Mouse (Mus musculus) midbrain, embryonic 14.5 days (tissue): ENCODE measurements around the gene Klk1. TPM values are rescaled to one million over a fixed set of nuclear protein-coding genes. Genes with fewer than 3 reads are reported as not detected.
"Not testable (repeated sequence)": the region's sequence is repeated elsewhere in the genome, so short reads cannot be mapped to it uniquely, and the experiment has no call there.

Source experiments
- ATAC-seq: fragments of 200-750 bp; cut with Nextera tagmentation; 2 replicates; pipeline ENCODE4 v1.8.0; 2017; ENCODE audit warnings: moderate number of reproducible peaks, moderate library complexity; ENCODE audit not compliant: low FRiP score, low TSS enrichment
- DNase-seq: peaks from one replicate; pipeline ENCODE4 v3.0.0-alpha.2; 2015
- H3K27ac ChIP-seq: fragments of 300-500 bp; sonication (generic); replicated peaks from 2 replicates; pipeline ENCODE4 v1.5.1; 2014; ENCODE audit warnings: mild to moderate bottlenecking, low read depth, low read length, moderate library complexity
- H3K27me3 ChIP-seq: fragments of 300-500 bp; sonication (generic); 2 replicates; pipeline ENCODE4 v1.6.1; 2014; ENCODE audit warnings: low read length, control low read depth, mixed read lengths; ENCODE audit not compliant: control insufficient read depth, insufficient read depth
- H3K36me3 ChIP-seq: fragments of 300-500 bp; sonication (generic); 2 replicates; pipeline ENCODE4 v1.6.1; 2014; ENCODE audit warnings: low read length, control low read depth; ENCODE audit not compliant: control insufficient read depth, insufficient read depth
- H3K4me1 ChIP-seq: fragments of 300-500 bp; sonication (generic); 2 replicates; pipeline ENCODE4 v1.6.1; 2014; ENCODE audit warnings: mild to moderate bottlenecking, antibody characterized with exemption, low read length, control low read depth; ENCODE audit not compliant: control insufficient read depth, insufficient read depth
- H3K4me2 ChIP-seq: fragments of 300-500 bp; sonication (generic); 2 replicates; pipeline ENCODE4 v1.6.1; 2014; ENCODE audit warnings: mild to moderate bottlenecking, low read length, moderate library complexity
- H3K4me3 ChIP-seq: fragments of 300-500 bp; sonication (generic); replicated peaks from 2 replicates; pipeline ENCODE4 v1.5.1; 2014; ENCODE audit warnings: low read depth, low read length
- H3K9ac ChIP-seq: fragments of 300-500 bp; sonication (generic); replicated peaks from 2 replicates; pipeline ENCODE4 v1.6.1; 2014; ENCODE audit warnings: mild to moderate bottlenecking, low read length, moderate library complexity
- H3K9me3 ChIP-seq: fragments of 300-500 bp; sonication (generic); 2 replicates; pipeline ENCODE4 v1.6.1; 2016; ENCODE audit warnings: low read length, control low read depth, mixed read lengths; ENCODE audit not compliant: control insufficient read depth
- WGBS: fragments of 180-500 bp; shearing (Covaris S2); extraction: QIAGEN DNeasy Blood & Tissue Kit; methylation state at CpG from one replicate; pipeline ENCODE4 v1.1.7; 2014; 5-methylcytosine and 5-hydroxymethylcytosine counted together
- polyA plus RNA-seq: library from polyadenylated mRNA; unstranded; fragments of >200 nt; fragmentation: Nextera tagmentation; extraction: Ambion mirVana; gene quantifications from 2 replicates; pipeline ENCODE4 v1.2.1, GENCODE M21; 2014

The Klk1 gene
- polyA plus RNA-seq = not detected in 2 replicates

DNA sequence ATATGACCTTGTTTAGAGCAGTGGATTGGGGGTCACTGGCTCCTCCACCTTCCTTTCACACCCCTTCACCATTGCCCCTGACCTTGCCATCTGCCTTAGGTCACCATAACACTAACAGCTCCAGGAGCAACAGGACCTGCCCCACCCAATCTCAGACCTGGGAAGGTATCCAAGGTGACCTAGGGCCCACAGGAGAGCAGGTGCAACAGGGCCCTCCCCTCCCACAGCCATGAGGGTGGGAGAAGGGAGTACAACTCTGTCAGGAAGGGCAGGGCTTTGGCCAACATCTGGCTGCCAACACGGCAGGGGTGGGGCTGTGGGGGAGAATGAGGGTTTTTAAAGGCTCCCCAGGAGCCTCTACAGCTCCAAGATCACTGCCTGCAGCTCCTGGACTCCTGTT, at the start of gene Klk1:
Gene Klk1, plus strand, starts transcription at position 285 of the 400 bp plus-strand sequence.
- no peaks in the 10 kb centered on the region for H3K4me1 ChIP-seq
- no peaks in the 10 kb centered on the region for H3K9me3 ChIP-seq
- ATAC-seq (no peak), DNase-seq (no peak)
- 36% methylated on average over 1 of the region's 1 CpGs for WGBS
- H3K27me3 ChIP-seq = no peaks in the 10 kb centered on the region
- H3K4me3 ChIP-seq = no peak within 1 kb of the TSS
- H3K27ac ChIP-seq = no peak within 1 kb of the TSS
- no peak within 1 kb of the TSS for H3K4me2 ChIP-seq
- no peak within 1 kb of the TSS for H3K9ac ChIP-seq
- no peaks in the 10 kb centered on the region for H3K36me3 ChIP-seq

DNA sequence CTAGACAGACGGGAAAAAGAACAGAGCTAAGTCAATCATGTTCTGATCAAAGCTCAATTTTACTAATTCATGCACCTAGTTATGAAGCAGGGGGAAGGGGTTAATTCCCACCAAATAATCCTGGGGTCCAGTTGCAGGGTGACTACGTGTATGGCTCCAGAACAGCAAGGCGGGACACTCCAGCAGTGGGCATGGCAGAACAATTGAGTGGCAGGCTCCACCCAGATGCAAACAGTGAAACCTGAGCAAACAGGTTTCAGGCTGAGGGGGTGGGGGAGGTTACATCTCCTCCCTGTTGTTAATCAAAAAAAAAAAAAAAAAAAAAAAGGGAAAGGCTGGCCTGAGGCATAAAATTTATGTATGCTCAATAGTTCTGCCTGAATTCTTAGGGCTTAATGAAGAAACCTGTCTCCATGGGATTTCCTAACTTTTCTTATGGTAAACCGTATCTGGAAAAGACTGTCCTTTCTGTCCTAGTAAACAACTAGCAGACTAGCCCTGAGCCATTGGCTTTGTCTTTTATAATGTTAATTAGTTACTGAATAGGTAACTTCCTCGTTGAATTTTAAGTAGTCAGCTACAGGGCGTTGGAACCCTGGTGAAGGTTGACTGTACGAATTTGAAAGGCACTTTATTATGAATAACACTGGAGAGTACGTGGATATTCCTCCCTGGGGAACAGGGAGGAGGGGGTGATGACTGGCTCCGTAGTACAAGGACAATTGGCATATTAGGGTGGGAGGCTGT, 45.7 kb upstream of the Klk1 start:
- Histone ChIP-seq H3K9ac (no peak overlapping the region), H3K36me3 (no peaks in the 10 kb centered on the region), H3K4me1 (no peaks in the 10 kb centered on the region), H3K27ac (no peak overlapping the region), H3K9me3 (no peaks in the 10 kb centered on the region), H3K4me3 (no peak overlapping the region), H3K27me3 (no peaks in the 10 kb centered on the region), H3K4me2 (no peak overlapping the region)
- ATAC-seq = no peak
- WGBS = 47% methylated on average over 9 of the region's 9 CpGs
- DNase-seq = no peak

DNA sequence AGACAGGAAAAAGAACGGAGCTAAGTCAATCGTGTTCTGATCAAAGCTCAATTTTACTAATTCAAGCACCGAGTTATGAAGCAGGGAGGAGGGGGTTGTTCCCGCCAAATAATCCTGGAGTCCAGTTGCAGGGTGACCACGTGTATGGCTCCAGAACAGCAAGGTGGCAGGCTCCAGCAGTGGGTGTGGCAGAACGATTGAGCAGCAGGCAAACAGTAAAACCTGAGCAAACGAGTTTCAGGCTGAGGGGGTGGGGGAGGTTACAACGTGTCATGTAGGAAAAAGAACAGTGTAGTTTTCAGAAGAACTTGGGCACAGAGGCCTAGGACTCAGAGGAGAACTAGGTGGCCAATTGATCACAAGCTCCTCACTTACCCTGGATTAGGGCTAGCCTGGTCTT, 38.6 kb upstream of the Klk1 start:
- not testable (repeated sequence) for ATAC-seq, DNase-seq, H3K36me3 ChIP-seq, H3K4me3 ChIP-seq, H3K4me1 ChIP-seq, H3K27me3 ChIP-seq, H3K9ac ChIP-seq, H3K27ac ChIP-seq, H3K9me3 ChIP-seq, H3K4me2 ChIP-seq
- 73% methylated on average over 8 of the region's 8 CpGs for WGBS

DNA sequence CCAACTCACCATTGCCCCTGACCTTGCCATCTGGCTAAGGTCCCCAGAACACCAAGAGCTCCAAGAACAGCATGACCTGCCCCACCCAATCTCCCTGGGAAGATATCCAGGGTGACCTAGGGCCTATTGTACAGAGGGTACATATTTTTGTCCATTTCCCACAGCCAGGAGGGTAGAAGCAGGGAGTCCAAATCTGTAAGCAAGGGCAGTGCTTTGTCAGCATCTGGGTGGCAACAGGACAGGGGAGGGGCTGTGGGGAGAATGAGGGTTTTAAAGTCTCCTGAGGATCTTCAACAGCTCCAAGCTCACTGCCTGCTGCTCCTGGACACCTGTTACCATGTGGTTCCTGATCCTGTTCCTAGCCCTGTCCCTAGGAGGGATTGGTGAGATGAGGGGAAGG, 37.2 kb upstream of the Klk1 start, which contains the start of gene Klk1b24:
Gene Klk1b24, plus strand, starts transcription at position 301 of the 400 bp plus-strand sequence.
- not testable (repeated sequence) for H3K4me3 ChIP-seq, H3K27me3 ChIP-seq, ATAC-seq, H3K4me2 ChIP-seq, DNase-seq, H3K9ac ChIP-seq, H3K27ac ChIP-seq, H3K36me3 ChIP-seq, H3K9me3 ChIP-seq, H3K4me1 ChIP-seq

DNA sequence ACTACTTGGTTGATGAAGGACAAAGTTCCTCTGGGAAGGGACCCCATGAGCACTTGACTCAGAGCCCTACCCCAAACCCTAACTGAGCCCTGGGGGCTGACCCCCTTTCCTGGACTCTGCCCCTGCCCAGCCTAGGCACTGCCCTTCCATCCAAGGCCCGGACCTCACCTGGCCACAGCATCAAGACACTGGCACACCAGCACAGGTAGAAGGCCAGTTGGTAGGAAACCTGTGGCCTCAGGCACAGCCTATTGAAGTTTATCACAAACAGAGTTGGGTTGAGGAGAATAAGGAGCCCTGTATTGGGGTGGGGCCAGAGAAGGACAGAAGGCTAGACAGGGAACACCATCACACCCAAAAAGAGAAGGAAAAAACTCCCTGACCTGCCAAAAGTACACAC, 31.7 kb upstream of the Klk1 start:
- not testable (repeated sequence) for H3K9me3 ChIP-seq, H3K4me1 ChIP-seq, H3K4me2 ChIP-seq, ATAC-seq, H3K9ac ChIP-seq, H3K36me3 ChIP-seq, H3K27ac ChIP-seq, H3K4me3 ChIP-seq, H3K27me3 ChIP-seq, DNase-seq
- 94% methylated on average over 1 of the region's 1 CpGs for WGBS

DNA sequence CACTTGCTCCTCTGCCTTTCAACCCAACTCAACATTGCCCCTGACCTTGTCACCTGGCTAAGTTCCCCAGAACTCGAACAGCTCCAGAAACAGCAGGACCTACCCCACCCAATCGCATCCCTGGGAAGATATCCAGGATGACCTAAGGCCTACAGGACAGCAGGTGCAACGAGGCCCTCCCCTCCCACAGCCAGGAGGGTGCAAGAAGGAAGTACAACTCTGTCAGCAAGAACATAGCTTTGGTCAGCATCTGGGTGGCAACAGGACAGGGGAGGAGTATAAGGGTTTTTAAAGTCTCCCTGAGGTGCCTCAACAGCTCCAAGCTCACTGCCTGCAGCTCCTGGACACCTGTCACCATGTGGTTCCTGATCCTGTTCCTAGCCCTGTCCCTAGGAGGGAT, 27.3 kb upstream of the Klk1 start, which contains the start of gene Klk1b3:
Gene Klk1b3, plus strand, starts transcription at position 301 of the 400 bp plus-strand sequence.
- H3K4me1 ChIP-seq = no peaks in the 10 kb centered on the region
- no peak for DNase-seq
- no peak within 1 kb of the TSS for H3K9ac ChIP-seq
- no peak for ATAC-seq
- no peaks in the 10 kb centered on the region for H3K9me3 ChIP-seq
- WGBS = 68% methylated on average over 3 of the region's 3 CpGs
- H3K27ac ChIP-seq = no peak within 1 kb of the TSS
- H3K36me3 ChIP-seq = no peaks in the 10 kb centered on the region
- no peaks in the 10 kb centered on the region for H3K27me3 ChIP-seq
- H3K4me3 ChIP-seq = no peak within 1 kb of the TSS
- H3K4me2 ChIP-seq = no peak within 1 kb of the TSS

DNA sequence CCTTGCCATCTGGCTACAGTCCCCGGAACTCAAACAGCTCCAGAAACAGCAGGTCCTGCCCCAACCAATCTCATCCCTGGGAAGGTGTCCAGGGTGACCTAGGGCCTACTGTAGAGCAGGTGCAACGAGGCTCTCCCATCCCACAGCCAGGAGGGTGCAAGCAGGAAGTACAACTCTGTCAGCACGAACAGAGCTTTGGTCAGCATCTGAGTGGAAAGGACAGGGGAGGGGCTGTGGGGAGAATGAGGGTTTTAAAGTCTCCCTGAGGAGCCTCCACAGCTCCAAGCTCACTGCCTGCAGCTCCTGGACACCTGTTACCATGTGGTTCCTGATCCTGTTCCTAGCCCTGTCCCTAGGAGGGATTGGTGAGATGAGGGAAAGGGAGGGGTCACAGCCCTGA, 18.0 kb upstream of the Klk1 start, which contains the start of gene Klk1b4:
Gene Klk1b4, plus strand, starts transcription at position 301 of the 400 bp plus-strand sequence.
- not testable (repeated sequence) for H3K36me3 ChIP-seq, H3K4me2 ChIP-seq, H3K4me3 ChIP-seq, ATAC-seq, H3K9me3 ChIP-seq, H3K4me1 ChIP-seq, H3K27ac ChIP-seq, H3K9ac ChIP-seq, DNase-seq, H3K27me3 ChIP-seq
- 63% methylated on average over 3 of the region's 3 CpGs for WGBS

DNA sequence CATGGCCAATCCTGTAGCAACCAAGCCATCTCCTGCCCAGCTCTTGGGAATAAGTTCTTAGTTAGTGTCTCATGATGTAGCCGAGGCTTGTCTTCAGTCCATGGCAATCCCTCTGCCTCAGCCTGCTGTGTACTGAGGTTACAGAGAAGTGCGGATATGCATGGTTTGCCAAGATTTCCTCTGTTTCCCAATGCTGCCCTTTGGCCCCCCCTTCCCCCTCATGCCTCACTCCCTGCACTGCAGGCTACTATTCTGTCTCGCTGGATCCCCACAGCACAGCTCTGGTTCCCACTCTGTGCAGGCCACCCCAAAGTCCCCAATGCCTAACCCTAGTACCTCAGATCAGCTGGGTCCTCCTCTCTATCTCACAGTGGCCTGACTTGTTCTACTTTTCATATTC, 16.9 kb upstream of the Klk1 start:
- ATAC-seq (no peak), DNase-seq (no peak)
- 82% methylated on average over 3 of the region's 3 CpGs for WGBS
- no peak overlapping the region for H3K4me2 ChIP-seq
- no peaks in the 10 kb centered on the region for H3K4me1 ChIP-seq
- no peak overlapping the region for H3K9ac ChIP-seq
- no peak overlapping the region for H3K27ac ChIP-seq
- no peaks in the 10 kb centered on the region for H3K36me3 ChIP-seq
- no peak overlapping the region for H3K4me3 ChIP-seq
- H3K27me3 ChIP-seq = no peaks in the 10 kb centered on the region
- no peaks in the 10 kb centered on the region for H3K9me3 ChIP-seq

DNA sequence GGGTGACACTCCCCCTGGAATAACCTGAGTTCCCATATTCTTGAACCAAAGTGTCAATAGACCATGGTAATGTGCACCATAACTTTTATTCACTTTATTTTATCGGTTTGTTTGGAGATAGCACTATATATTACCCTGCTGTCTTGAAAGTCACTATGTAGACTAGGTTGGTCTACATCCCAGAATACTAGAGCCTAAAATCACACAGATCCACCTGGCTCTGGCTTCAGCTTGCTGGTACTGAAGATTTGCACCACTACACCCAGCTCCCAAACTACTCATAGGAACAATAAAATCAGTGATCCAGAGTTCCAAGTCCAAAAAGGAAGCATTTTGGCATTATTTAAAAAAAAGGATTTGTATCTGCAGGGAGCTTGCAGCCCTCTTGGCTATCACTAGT, 9.5 kb upstream of the Klk1 start, which contains the start of gene Klk1b5:
Gene Klk1b5, plus strand, starts transcription at position 301 of the 400 bp plus-strand sequence.
- ATAC-seq = no peak

More for the DNA sequence above, 9.5 kb upstream of the Klk1 start, which contains the start of gene Klk1b5:
- no peak within 1 kb of the TSS for H3K4me3 ChIP-seq
- no peaks in the 10 kb centered on the region for H3K9me3 ChIP-seq
- no peak within 1 kb of the TSS for H3K27ac ChIP-seq
- no peak for DNase-seq
- WGBS = 85% methylated on average over 1 of the region's 1 CpGs
- H3K36me3 ChIP-seq = no peaks in the 10 kb centered on the region
- no peaks in the 10 kb centered on the region for H3K4me1 ChIP-seq
- no peak within 1 kb of the TSS for H3K9ac ChIP-seq
- H3K4me2 ChIP-seq = no peak within 1 kb of the TSS
- no peaks in the 10 kb centered on the region for H3K27me3 ChIP-seq
